Mouse (Mus musculus) ES-CJ7 (cell line): ENCODE data around the gene Acvr1b.
A peak's percentile ranks its signal among the peaks of the same experiment; 100 is the strongest.

ENCODE experiments used
- DNase-seq: peaks from one replicate; pipeline ENCODE4 v3.0.0; 2011; ENCODE audit warnings: low read depth, low spot score

The Acvr1b gene

GRCm38 (mm10) chr15:101228866-101229590 is 55.2 kb downstream of the Acvr1b start:
- DNase-seq: no peak

GRCm38 (mm10) chr15:101230503-101230902 is 56.6 kb downstream of the Acvr1b start:
- no peak for DNase-seq

- DNase-seq: peak; percentile 90
Observed at GRCm38 (mm10) chr15:101230995-101231647, 57.3 kb downstream of the Acvr1b start.

- no peak for DNase-seq
Observed at GRCm38 (mm10) chr15:101231648-101232180, 57.8 kb downstream of the Acvr1b start.

- no peak for DNase-seq
Observed at GRCm38 (mm10) chr15:101232607-101233006, 58.7 kb downstream of the Acvr1b start.

- DNase-seq: no peak
Observed at GRCm38 (mm10) chr15:101233183-101233582, 59.3 kb downstream of the Acvr1b start.

- DNase-seq: peak; percentile 90
Observed at GRCm38 (mm10) chr15:101233641-101234275, 59.9 kb downstream of the Acvr1b start.

GRCm38 (mm10) chr15:101234611-101235341 is 60.9 kb downstream of the Acvr1b start:
- no peak for DNase-seq

GRCm38 (mm10) chr15:101235342-101235698 is 61.5 kb downstream of the Acvr1b start:
- DNase-seq: no peak

- DNase-seq: no peak
Observed at GRCm38 (mm10) chr15:101235728-101236327, 62.0 kb downstream of the Acvr1b start.

- DNase-seq: peak; percentile 84
Observed at GRCm38 (mm10) chr15:101236878-101237277, 63.0 kb downstream of the Acvr1b start.

- DNase-seq: peak; percentile 82
Observed at GRCm38 (mm10) chr15:101238885-101239511, 65.1 kb downstream of the Acvr1b start.

- DNase-seq: no peak
Observed at GRCm38 (mm10) chr15:101239821-101240220, 66.0 kb downstream of the Acvr1b start.

- DNase-seq: peak; percentile 86
Observed at GRCm38 (mm10) chr15:101240799-101241204, 66.9 kb downstream of the Acvr1b start.

- no peak for DNase-seq
Observed at GRCm38 (mm10) chr15:101241236-101241635, 67.4 kb downstream of the Acvr1b start.

GRCm38 (mm10) chr15:101241853-101242252 is 68.0 kb downstream of the Acvr1b start:
- DNase-seq: no peak

- DNase-seq: peak; percentile 82
Observed at GRCm38 (mm10) chr15:101242645-101243044, 68.8 kb downstream of the Acvr1b start.

GRCm38 (mm10) chr15:101244012-101244411 is 70.1 kb downstream of the Acvr1b start:
- DNase-seq: no peak

GRCm38 (mm10) chr15:101246231-101247154 is 72.6 kb downstream of the Acvr1b start:
- peak; percentile 98 for DNase-seq

GRCm38 (mm10) chr15:101247155-101247498 is 73.3 kb downstream of the Acvr1b start:
- no peak for DNase-seq
